Mouse (Mus musculus) ES-Bruce4 (cell line): ENCODE measurements around the gene Reg3g. TPM values are rescaled to one million over a fixed set of nuclear protein-coding genes. Genes with fewer than 3 reads are reported as not detected.

Source experiments
- H3K27ac ChIP-seq: 2 replicates; pipeline ENCODE4 v1.5.1; 2012; ENCODE audit warnings: low read length, inconsistent platforms; ENCODE audit not compliant: insufficient read depth
- H3K27me3 ChIP-seq: 2 replicates; pipeline ENCODE4 v1.6.1; 2012; ENCODE audit warnings: mild to moderate bottlenecking, low read length, inconsistent platforms; ENCODE audit not compliant: control insufficient read depth, poor library complexity, insufficient read depth, severe bottlenecking
- H3K36me3 ChIP-seq: 2 replicates; pipeline ENCODE4 v1.6.1; 2012; ENCODE audit warnings: inconsistent platforms, mild to moderate bottlenecking, low read length, moderate library complexity; ENCODE audit not compliant: control insufficient read depth, poor library complexity, insufficient read depth, severe bottlenecking
- H3K4me1 ChIP-seq: one replicate; pipeline ENCODE4 v1.8.1; 2011; ENCODE audit warnings: low read length; ENCODE audit not compliant: control insufficient read depth, insufficient read depth
- H3K4me3 ChIP-seq: 2 replicates; pipeline ENCODE4 v1.5.1; 2011; ENCODE audit warnings: low read depth, mild to moderate bottlenecking, low read length
- H3K9ac ChIP-seq: 2 replicates; pipeline ENCODE4 v1.6.1; 2012; ENCODE audit warnings: low read depth, mild to moderate bottlenecking, inconsistent platforms; ENCODE audit not compliant: poor library complexity, severe bottlenecking
- H3K9me3 ChIP-seq: replicated peaks from 2 replicates; pipeline ENCODE4 v1.6.1; 2012; ENCODE audit warnings: mild to moderate bottlenecking, low read length, inconsistent platforms; ENCODE audit not compliant: control insufficient read depth, poor library complexity, insufficient read depth, severe bottlenecking
- CTCF ChIP-seq: IDR thresholded peaks from one replicate; pipeline ENCODE4 v1.8.1; 2011; ENCODE audit warnings: low read depth, low read length
- EP300 ChIP-seq: IDR thresholded peaks from 2 replicates; pipeline ENCODE4 v1.6.1; 2011; ENCODE audit warnings: low read depth, low read length; ENCODE audit not compliant: insufficient read depth
- POLR2A ChIP-seq: IDR thresholded peaks from one replicate; pipeline ENCODE4 v1.8.1; 2011; ENCODE audit warnings: low read length; ENCODE audit not compliant: insufficient read depth
- polyA plus RNA-seq: library from polyadenylated mRNA; stranded (reverse); fragments of >200 nt; gene quantifications from 2 replicates; pipeline ENCODE4 v1.2.4, GENCODE M21; 2011; ENCODE audit warnings: low read depth; ENCODE audit not compliant: missing spikeins, insufficient read depth, insufficient read length

The Reg3g gene
- polyA plus RNA-seq, 1 experiment, result not detected

DNA sequence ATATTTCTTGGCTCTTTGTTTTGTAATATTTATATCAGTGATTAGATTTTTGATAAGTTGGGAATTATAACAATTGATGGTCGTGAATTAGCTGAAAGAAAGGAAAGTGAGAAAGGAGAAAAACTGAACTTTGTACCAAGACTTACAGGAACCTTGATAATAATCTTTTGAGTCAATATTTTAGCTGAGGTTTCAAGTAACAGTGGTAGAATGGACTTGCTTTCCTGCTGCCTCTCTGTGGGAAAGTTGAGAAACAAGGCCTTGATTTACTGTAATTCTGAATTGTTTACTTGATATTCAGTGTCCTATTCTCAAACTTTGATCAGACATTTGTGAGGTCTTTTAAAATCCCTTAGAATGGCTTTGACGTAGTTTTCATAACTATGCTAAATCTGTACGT, 615 bp upstream of the Reg3g start:
- no peak overlapping the region for H3K9ac ChIP-seq
- no peaks in the 10 kb centered on the region for H3K36me3 ChIP-seq
- TF ChIP-seq EP300 (no peak), POLR2A (no peak), CTCF (no peak)
- H3K27me3 ChIP-seq, result no peaks in the 10 kb centered on the region
- H3K4me3 ChIP-seq, result no peak overlapping the region
- no peaks in the 10 kb centered on the region for H3K9me3 ChIP-seq
- no peaks in the 10 kb centered on the region for H3K4me1 ChIP-seq
- H3K27ac ChIP-seq, result no peak overlapping the region

DNA sequence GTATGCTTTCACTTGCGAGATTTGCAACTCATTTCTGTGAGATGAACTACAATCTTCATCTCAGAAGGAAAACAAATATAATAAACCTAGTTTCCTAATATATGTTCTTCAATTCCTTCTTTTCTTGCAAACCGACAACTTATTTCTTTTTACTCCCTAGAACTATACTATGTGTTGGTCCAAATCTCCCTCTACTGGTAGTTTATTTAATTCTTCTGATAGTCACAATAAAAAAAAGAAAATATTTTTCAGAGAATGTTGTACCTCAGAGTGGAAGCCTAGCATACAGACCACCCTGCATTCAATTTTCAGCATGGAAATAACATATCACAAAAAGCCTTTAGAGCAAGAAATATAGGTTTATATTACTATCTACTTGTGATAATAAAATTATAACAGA, 5.4 kb downstream of the Reg3g start:
- Histone ChIP-seq H3K27ac (no peak overlapping the region), H3K9me3 (no peaks in the 10 kb centered on the region), H3K4me1 (no peaks in the 10 kb centered on the region), H3K36me3 (no peaks in the 10 kb centered on the region), H3K9ac (no peak overlapping the region), H3K4me3 (no peak overlapping the region), H3K27me3 (no peaks in the 10 kb centered on the region)
- no peak for TF ChIP-seq POLR2A

DNA sequence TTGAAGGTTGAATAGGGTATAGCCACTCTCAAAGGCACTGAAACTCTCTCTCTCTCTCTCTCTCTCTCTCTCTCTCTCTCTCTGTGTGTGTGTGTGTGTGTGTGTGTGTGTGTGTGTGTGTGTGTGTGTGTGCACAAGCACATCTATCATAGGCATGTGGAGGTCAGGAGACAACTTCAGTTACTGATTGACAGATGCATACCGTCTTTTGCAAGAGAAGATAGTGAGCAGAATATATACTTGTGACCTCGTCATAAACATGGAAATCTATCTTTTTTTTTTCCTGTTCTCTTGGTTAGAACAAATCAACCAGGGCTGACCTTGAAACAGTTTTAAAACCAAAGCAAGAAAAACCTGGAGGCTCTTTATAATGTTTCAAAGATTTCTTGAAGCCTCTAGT, 6.3 kb downstream of the Reg3g start:
- Histone ChIP-seq H3K4me3 (no peak overlapping the region), H3K27me3 (no peaks in the 10 kb centered on the region), H3K4me1 (no peaks in the 10 kb centered on the region), H3K36me3 (no peaks in the 10 kb centered on the region), H3K9me3 (no peaks in the 10 kb centered on the region), H3K9ac (no peak overlapping the region), H3K27ac (no peak overlapping the region)
- TF ChIP-seq CTCF (no peak), EP300 (no peak), POLR2A (no peak)

DNA sequence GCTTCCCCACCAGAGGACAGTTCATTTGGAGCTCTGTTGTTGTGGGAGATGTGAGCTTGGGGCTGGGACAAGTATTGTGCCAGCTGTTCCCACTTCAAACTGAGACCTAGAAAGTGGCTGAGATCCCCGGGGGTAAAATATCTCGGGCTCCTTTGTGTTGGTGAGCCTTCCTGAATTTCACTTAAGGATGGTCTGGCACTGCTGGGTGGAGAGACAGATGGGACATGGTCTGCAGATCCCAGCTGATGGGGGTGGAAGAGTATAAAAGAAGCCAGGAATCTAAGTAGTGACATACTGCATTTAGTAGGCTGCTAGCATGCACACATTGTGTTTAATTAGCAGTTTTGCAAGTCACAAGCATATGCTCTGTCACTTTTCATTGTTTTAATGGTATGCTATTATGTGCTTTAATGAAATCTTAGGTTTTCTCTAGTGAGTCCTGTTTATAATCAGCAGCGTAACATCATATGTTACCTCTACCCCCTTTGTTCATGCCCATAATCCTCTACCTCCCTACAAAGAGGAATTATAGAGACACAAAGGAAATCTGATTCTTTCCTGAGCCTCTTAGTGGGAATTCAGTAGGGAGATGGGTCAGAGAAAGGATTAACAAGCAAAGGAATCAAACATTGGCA, 8.4 kb downstream of the Reg3g start:
- Histone ChIP-seq H3K27me3 (no peaks in the 10 kb centered on the region), H3K36me3 (no peaks in the 10 kb centered on the region), H3K9ac (no peak overlapping the region), H3K27ac (no peak overlapping the region), H3K9me3 (no peaks in the 10 kb centered on the region), H3K4me3 (no peak overlapping the region), H3K4me1 (no peaks in the 10 kb centered on the region)
- TF ChIP-seq POLR2A (no peak), CTCF (no peak), EP300 (no peak)

DNA sequence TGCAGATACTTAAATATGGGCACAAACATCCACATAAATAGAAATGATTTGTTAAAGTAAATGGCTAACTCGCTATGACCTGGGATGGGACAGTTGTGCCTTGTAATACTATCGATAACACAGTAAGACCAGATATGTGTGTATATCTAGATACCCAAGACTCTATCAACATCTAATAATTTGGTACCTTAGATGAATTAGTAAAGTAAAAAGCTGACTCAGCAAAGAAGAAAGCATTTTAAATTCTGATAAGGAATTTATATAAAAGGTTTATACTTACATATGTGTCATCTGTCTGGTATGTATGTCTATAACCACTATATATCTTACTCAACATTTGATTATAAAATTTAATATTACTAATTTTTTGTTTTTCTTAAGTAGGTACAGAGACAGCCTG, 15.9 kb downstream of the Reg3g start:
- Histone ChIP-seq H3K9ac (no peak overlapping the region), H3K36me3 (no peaks in the 10 kb centered on the region), H3K9me3 (no peaks in the 10 kb centered on the region), H3K4me1 (no peaks in the 10 kb centered on the region), H3K27ac (no peak overlapping the region), H3K4me3 (no peak overlapping the region), H3K27me3 (no peaks in the 10 kb centered on the region)
- TF ChIP-seq EP300 (no peak), POLR2A (no peak)

DNA sequence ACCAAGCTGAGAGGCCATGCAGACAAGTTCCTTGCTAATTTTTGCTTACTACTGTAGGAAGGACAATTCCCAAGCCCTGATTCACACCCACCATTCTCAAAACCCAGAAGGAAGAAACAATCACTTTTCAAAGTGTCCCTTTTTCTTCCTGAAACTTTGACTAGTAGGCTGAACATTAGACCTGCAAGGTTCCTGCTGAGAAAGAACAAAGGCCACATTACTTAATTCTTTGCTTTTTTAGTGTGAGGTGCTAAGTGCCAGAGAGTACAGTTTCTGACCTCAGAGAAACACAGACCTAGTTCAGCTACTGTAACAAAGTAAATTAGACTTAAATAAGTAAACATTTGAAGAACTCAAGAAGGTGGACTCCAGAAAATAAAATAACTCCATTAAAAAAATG, 20.3 kb downstream of the Reg3g start:
- Histone ChIP-seq H3K4me1 (no peaks in the 10 kb centered on the region), H3K27ac (no peak overlapping the region), H3K4me3 (no peak overlapping the region), H3K27me3 (no peaks in the 10 kb centered on the region), H3K9me3 (no peaks in the 10 kb centered on the region), H3K9ac (no peak overlapping the region), H3K36me3 (no peaks in the 10 kb centered on the region)
- no peak for TF ChIP-seq EP300
- no peak for TF ChIP-seq POLR2A
- no peak for TF ChIP-seq CTCF
